Mouse (Mus musculus): ENCODE measurements at regions not wholly inside any gene's neighbourhood (a gene's known extent, or its start where the extent isn't known, plus 50 kb on each side); places are given as distances from the start of the nearest gene placed in this dataset.

GRCm38 (mm10) chr8:103969929-103970328 lies 131.5 kb upstream of the Cdh5 start:
- Histone ChIP-seq H3K9me3 (replicated peaks; ENCODE audit: control insufficient read depth, low read length) (no peaks in the 10 kb centered on the region), H3K9ac (replicated peaks; ENCODE audit: low read length) (no peak overlapping the region), H3K27me3 (ENCODE audit: control insufficient read depth, insufficient read depth, low read length) (no peaks in the 10 kb centered on the region), H3K4me2 (ENCODE audit: low read depth, low read length) (no peak overlapping the region), H3K4me3 (ENCODE audit: low read depth, low read length) (no peak overlapping the region), H3K36me3 (replicated peaks; ENCODE audit: control insufficient read depth, insufficient read depth, low read depth, low read length) (no peaks in the 10 kb centered on the region), H3K27ac (replicated peaks; ENCODE audit: low read depth, low read length) (no peak overlapping the region), H3K4me1 (ENCODE audit: control insufficient read depth, insufficient read depth, low read length) (no peaks in the 10 kb centered on the region)
- ATAC-seq (replicated peaks; ENCODE audit: insufficient number of reproducible peaks, low FRiP score, low TSS enrichment, low read depth) (no peak), DNase-seq (ENCODE audit: low spot score) (no peak)
- 84% methylated on average over 5 of the region's 5 CpGs for WGBS

DNA sequence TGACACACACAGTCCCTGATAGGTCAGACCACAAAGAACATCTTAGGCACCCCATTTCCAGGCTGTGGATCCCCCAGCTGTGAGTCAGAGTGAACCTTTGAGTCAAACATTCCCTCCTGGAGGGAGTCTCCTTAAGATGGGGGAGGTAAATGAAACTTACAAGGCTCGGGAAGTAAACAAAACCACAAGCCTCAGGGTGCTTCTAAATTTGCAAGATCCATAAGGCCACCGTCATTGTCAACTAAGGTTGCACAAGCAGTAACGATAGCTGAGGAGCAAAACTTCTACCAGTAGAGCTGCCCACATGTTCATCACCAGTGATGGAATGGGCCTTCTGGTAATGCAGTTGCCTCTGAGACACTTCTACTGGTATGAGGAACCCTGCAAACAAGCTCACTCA lies 130.9 kb upstream of the Cdh5 start:
- Histone ChIP-seq H3K4me3 (ENCODE audit: low read depth, low read length) (no peak overlapping the region), H3K9ac (replicated peaks; ENCODE audit: low read length) (no peak overlapping the region), H3K4me2 (ENCODE audit: low read depth, low read length) (no peak overlapping the region), H3K27ac (replicated peaks; ENCODE audit: low read depth, low read length) (no peak overlapping the region), H3K27me3 (ENCODE audit: control insufficient read depth, insufficient read depth, low read length) (no peaks in the 10 kb centered on the region), H3K4me1 (ENCODE audit: control insufficient read depth, insufficient read depth, low read length) (no peaks in the 10 kb centered on the region), H3K9me3 (replicated peaks; ENCODE audit: control insufficient read depth, low read length) (no peaks in the 10 kb centered on the region), H3K36me3 (replicated peaks; ENCODE audit: control insufficient read depth, insufficient read depth, low read depth, low read length) (no peaks in the 10 kb centered on the region)
- no peak for DNase-seq (ENCODE audit: low spot score)
- ATAC-seq (replicated peaks; ENCODE audit: insufficient number of reproducible peaks, low FRiP score, low TSS enrichment, low read depth), result no peak
- WGBS, result 87% methylated on average over 3 of the region's 3 CpGs

DNA sequence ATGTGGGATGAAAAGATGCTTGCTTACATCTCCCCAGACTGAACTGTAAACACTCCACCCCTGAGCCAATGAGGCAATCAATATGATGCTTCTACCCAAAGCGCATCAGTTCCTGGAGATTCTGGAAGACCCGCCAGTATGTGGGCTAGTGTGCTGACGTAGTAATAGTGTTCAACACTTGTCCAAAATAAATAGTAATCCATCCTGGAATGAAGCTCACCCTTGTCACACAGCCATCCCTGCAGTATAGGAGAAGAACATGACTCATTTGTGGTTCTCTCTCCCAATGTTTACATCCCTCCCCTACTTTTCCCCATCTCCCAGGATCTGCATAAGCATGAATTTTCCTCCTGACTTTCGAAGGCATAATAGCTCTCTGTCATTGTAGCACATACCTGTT lies 130.5 kb upstream of the Cdh5 start:
- Histone ChIP-seq H3K36me3 (replicated peaks; ENCODE audit: control insufficient read depth, insufficient read depth, low read depth, low read length) (no peaks in the 10 kb centered on the region), H3K4me1 (ENCODE audit: control insufficient read depth, insufficient read depth, low read length) (no peaks in the 10 kb centered on the region), H3K4me2 (ENCODE audit: low read depth, low read length) (no peak overlapping the region), H3K4me3 (ENCODE audit: low read depth, low read length) (no peak overlapping the region), H3K27ac (replicated peaks; ENCODE audit: low read depth, low read length) (no peak overlapping the region), H3K9me3 (replicated peaks; ENCODE audit: control insufficient read depth, low read length) (no peaks in the 10 kb centered on the region), H3K27me3 (ENCODE audit: control insufficient read depth, insufficient read depth, low read length) (no peaks in the 10 kb centered on the region), H3K9ac (replicated peaks; ENCODE audit: low read length) (no peak overlapping the region)
- 96% methylated on average over 4 of the region's 4 CpGs for WGBS
- ATAC-seq (replicated peaks; ENCODE audit: insufficient number of reproducible peaks, low FRiP score, low TSS enrichment, low read depth), result no peak
- DNase-seq (ENCODE audit: low spot score), result no peak

DNA sequence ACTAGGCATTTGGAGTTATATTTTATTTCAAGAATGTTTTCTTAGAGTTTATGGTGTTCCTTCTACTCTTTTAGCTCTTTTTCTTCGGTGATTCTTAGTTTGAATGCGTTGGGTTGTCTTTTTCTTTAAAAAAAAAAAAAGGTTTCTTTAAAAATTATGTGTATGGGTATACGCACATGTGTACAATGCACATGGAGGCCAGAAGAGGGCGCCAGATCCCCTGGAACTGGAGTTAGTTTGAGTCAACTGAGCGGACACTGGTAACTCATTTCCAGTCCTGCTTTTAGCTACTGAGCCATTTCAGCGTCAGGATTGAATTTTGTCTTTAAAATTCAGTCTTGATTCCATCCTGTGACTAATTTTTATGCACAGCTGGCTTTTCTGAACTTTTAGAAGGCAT lies 124.9 kb upstream of the Cdh5 start:
- Histone ChIP-seq H3K27me3 (ENCODE audit: control insufficient read depth, insufficient read depth, low read length) (no peaks in the 10 kb centered on the region), H3K36me3 (replicated peaks; ENCODE audit: control insufficient read depth, insufficient read depth, low read depth, low read length) (no peaks in the 10 kb centered on the region), H3K9ac (replicated peaks; ENCODE audit: low read length) (no peak overlapping the region), H3K4me3 (ENCODE audit: low read depth, low read length) (no peak overlapping the region), H3K9me3 (replicated peaks; ENCODE audit: control insufficient read depth, low read length) (no peaks in the 10 kb centered on the region), H3K4me1 (ENCODE audit: control insufficient read depth, insufficient read depth, low read length) (no peaks in the 10 kb centered on the region), H3K27ac (replicated peaks; ENCODE audit: low read depth, low read length) (no peak overlapping the region), H3K4me2 (ENCODE audit: low read depth, low read length) (no peak overlapping the region)
- ATAC-seq (replicated peaks; ENCODE audit: insufficient number of reproducible peaks, low FRiP score, low TSS enrichment, low read depth) (no peak), DNase-seq (ENCODE audit: low spot score) (peak; percentile 7)
- WGBS, result 73% methylated on average over 6 of the region's 6 CpGs

- H3K4me1 ChIP-seq (ENCODE audit: control insufficient read depth, insufficient read depth, low read length), result no peaks in the 10 kb centered on the region
- no peak overlapping the region for H3K27ac ChIP-seq (replicated peaks; ENCODE audit: low read depth, low read length)
- H3K9ac ChIP-seq (replicated peaks; ENCODE audit: low read length), result no peak overlapping the region
- no peaks in the 10 kb centered on the region for H3K36me3 ChIP-seq (replicated peaks; ENCODE audit: control insufficient read depth, insufficient read depth, low read depth, low read length)
- no peak overlapping the region for H3K4me3 ChIP-seq (ENCODE audit: low read depth, low read length)
- ATAC-seq (replicated peaks; ENCODE audit: insufficient number of reproducible peaks, low FRiP score, low TSS enrichment, low read depth) (no peak), DNase-seq (ENCODE audit: low spot score) (no peak)
- H3K4me2 ChIP-seq (ENCODE audit: low read depth, low read length), result no peak overlapping the region
- H3K27me3 ChIP-seq (ENCODE audit: control insufficient read depth, insufficient read depth, low read length), result no peaks in the 10 kb centered on the region
- H3K9me3 ChIP-seq (replicated peaks; ENCODE audit: control insufficient read depth, low read length), result no peaks in the 10 kb centered on the region
- 86% methylated on average over 5 of the region's 5 CpGs for WGBS
Observed at GRCm38 (mm10) chr8:103978948-103979347, 122.5 kb upstream of the Cdh5 start.

- no peak overlapping the region for H3K4me2 ChIP-seq (ENCODE audit: low read depth, low read length)
- no peak for DNase-seq (ENCODE audit: low spot score)
- no peak overlapping the region for H3K27ac ChIP-seq (replicated peaks; ENCODE audit: low read depth, low read length)
- no peak overlapping the region for H3K4me3 ChIP-seq (ENCODE audit: low read depth, low read length)
- no peak for ATAC-seq (replicated peaks; ENCODE audit: insufficient number of reproducible peaks, low FRiP score, low TSS enrichment, low read depth)
- H3K4me1 ChIP-seq (ENCODE audit: control insufficient read depth, insufficient read depth, low read length), result no peaks in the 10 kb centered on the region
- 60% methylated on average over 11 of the region's 11 CpGs for whole genome bisulfite sequencing
- no peaks in the 10 kb centered on the region for H3K9me3 ChIP-seq (replicated peaks; ENCODE audit: control insufficient read depth, low read length)
- H3K9ac ChIP-seq (replicated peaks; ENCODE audit: low read length), result no peak overlapping the region
- H3K27me3 ChIP-seq (ENCODE audit: control insufficient read depth, insufficient read depth, low read length), result no peaks in the 10 kb centered on the region
- H3K36me3 ChIP-seq (replicated peaks; ENCODE audit: control insufficient read depth, insufficient read depth, low read depth, low read length), result no peaks in the 10 kb centered on the region
Observed at GRCm38 (mm10) chr8:103983860-103984594, 117.4 kb upstream of the Cdh5 start.

- DNase-seq (ENCODE audit: low spot score), result no peak
- no peak for ATAC-seq (replicated peaks; ENCODE audit: insufficient number of reproducible peaks, low FRiP score, low TSS enrichment, low read depth)
- Histone ChIP-seq H3K4me1 (ENCODE audit: control insufficient read depth, insufficient read depth, low read length) (no peaks in the 10 kb centered on the region), H3K4me2 (ENCODE audit: low read depth, low read length) (no peak overlapping the region), H3K9me3 (replicated peaks; ENCODE audit: control insufficient read depth, low read length) (no peaks in the 10 kb centered on the region), H3K9ac (replicated peaks; ENCODE audit: low read length) (no peak overlapping the region), H3K4me3 (ENCODE audit: low read depth, low read length) (no peak overlapping the region), H3K27me3 (ENCODE audit: control insufficient read depth, insufficient read depth, low read length) (no peaks in the 10 kb centered on the region), H3K27ac (replicated peaks; ENCODE audit: low read depth, low read length) (no peak overlapping the region), H3K36me3 (replicated peaks; ENCODE audit: control insufficient read depth, insufficient read depth, low read depth, low read length) (no peaks in the 10 kb centered on the region)
- WGBS, result 88% methylated on average over 2 of the region's 2 CpGs
Observed at GRCm38 (mm10) chr8:103985640-103986039, 115.8 kb upstream of the Cdh5 start.

- Histone ChIP-seq H3K36me3 (replicated peaks; ENCODE audit: control insufficient read depth, insufficient read depth, low read depth, low read length) (no peaks in the 10 kb centered on the region), H3K9ac (replicated peaks; ENCODE audit: low read length) (no peak overlapping the region), H3K4me3 (ENCODE audit: low read depth, low read length) (no peak overlapping the region), H3K9me3 (replicated peaks; ENCODE audit: control insufficient read depth, low read length) (no peaks in the 10 kb centered on the region), H3K4me2 (ENCODE audit: low read depth, low read length) (no peak overlapping the region), H3K27ac (replicated peaks; ENCODE audit: low read depth, low read length) (no peak overlapping the region), H3K4me1 (ENCODE audit: control insufficient read depth, insufficient read depth, low read length) (no peaks in the 10 kb centered on the region), H3K27me3 (ENCODE audit: control insufficient read depth, insufficient read depth, low read length) (no peaks in the 10 kb centered on the region)
- no peak for ATAC-seq (replicated peaks; ENCODE audit: insufficient number of reproducible peaks, low FRiP score, low TSS enrichment, low read depth)
- 83% methylated on average over 2 of the region's 2 CpGs for WGBS
- DNase-seq (ENCODE audit: low spot score), result no peak
Observed at GRCm38 (mm10) chr8:103993897-103994296, 107.5 kb upstream of the Cdh5 start.

Measured in embryonic facial prominence, embryonic 11.5 days (tissue).